Mouse (Mus musculus): ENCODE data around the gene Scml2.
"Not testable (repeated sequence)": the region's sequence is repeated elsewhere in the genome, so short reads cannot be mapped to it uniquely, and the experiment has no call there.

Scml2 gene

DNA sequence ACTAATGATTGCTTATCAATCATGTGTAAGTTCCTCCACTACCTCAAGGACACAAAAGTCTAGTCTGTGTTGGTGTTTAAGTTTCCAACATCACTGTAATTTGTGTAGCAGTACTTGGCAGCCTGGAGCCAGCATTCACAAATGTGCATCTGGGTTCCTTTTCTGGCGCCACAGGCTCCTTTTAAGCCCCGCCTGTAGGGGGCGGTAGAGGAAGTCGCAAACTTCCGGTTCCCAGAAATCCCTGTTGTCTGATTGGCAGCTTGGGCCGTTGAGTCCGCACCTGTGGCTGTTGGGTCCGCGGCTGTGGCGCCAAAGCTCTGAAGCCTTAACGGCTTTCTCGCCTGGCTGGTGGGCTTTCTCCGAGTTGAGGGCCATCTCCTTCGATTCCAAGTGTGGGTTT lies at the start of gene Scml2:
Scml2 (plus strand) TSS at position 301 of the 400 bp plus-strand sequence.
- not testable (repeated sequence) for DNase-seq (ENCODE audit: extremely low read depth, low read depth)

DNA sequence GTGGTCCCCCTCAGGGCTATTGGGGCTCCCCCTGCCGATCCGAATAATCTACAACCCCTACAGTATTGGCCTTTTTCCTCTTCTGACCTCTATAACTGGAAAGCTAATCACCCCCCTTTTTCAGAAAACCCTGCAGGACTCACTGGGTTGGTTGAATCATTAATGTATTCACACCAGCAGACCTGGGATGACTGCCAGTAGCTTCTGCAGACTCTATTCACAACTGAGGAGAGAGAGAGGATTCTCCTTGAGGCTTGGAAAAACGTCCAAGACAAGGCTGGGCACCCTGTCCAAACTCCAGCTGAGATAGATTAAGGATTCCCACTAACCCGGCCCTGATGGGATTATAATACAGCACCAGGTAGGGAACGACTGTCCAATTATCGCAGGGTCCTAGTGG lies 41.4 kb upstream of the Scml2 start:
- not testable (repeated sequence) for DNase-seq (ENCODE audit: extremely low read depth, low read depth)

DNA sequence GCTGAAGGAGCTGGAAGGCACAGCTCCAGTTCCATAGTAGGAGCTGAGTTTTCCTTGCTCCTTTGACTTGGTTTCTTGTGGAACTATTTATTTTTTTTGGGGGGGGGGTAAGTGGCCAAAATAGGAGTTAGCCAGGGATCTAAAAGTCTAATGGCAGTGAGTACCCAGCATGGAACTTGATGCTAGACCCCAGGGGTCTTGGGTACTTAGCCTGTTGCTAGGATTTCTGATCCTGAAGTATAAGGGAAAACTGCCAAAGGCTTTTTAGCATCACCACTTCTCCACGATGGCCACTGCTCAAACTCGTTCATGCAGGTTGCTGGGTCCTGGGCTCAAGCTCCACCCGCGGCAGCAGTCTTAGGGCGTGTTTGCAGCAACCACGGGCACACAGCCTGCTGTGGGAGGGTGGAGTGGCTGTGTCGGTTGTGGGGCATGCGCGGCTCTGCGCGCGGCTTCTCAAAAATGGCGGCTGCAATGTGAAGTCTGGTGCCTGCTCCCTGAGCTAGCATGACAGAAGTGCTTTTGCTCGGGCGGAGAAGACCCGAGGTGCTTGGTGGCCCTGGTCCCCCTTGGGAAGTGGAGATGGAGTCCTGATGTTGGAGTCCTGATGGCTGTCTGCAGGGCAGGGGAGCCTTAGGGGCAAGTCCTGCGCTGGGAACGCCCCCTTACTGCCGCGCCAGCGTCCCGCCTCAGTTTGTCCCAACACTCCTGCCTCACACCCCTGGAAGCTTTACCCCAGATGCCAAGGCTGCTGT lies 45.5 kb downstream of the Scml2 start:
- no peak for DNase-seq (ENCODE audit: extremely low read depth, low read depth)

DNA sequence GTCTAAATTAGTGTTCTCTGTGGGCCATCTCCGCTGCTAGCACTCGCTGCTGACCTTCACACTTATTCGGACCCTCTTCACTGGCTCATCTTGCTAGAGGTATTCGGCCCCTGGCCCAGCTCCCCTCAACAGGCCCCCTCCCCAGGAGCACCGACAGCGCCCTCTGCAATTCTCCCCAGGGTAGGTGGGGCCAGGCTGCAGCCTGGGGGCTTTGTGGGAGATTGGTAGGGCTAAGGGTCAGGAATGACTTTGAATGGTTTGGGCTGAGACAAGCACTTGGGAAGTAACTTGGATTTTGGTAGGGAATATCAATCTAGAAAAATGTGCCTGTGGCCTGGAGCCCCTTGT lies 46.0 kb downstream of the Scml2 start:
- no peak for DNase-seq (ENCODE audit: extremely low read depth, low read depth)

DNA sequence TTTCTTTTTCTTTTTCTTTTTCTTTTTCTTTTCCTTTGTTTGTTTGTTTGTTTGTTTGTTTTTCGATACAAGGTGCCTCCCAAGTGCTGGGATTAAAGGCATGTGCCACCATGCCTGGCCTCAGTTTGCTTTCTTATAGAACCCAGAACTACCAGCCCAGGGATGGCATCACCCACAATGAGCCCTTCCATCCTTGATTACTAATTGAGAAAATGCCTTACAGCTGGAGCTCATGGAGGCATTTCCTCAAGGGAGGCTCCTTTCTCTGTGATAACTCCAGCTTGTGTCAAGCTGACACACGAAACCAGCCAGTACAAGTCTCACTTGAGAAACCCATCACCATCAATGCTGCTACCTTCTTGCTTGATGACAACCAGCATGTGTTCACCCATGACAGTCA lies 170.2 kb downstream of the Scml2 start, which contains the start of gene Gm15262:
Gm15262 (plus strand) TSS at position 301 of the 400 bp plus-strand sequence.
- DNase-seq (ENCODE audit: extremely low read depth, low read depth) = not testable (repeated sequence)

Measured in MEL-GATA-1-ER (cell line).